Mouse (Mus musculus) cerebellum, adult 2 months (tissue): ENCODE measurements around the gene Itpr3. TPM values are rescaled to one million over a fixed set of nuclear protein-coding genes. Genes with fewer than 3 reads are reported as not detected.

Source experiments
- DNase-seq, 2 experiments: peaks; one replicate each; pipeline ENCODE4 v3.0.0; 2021
- H3K27ac ChIP-seq: fragments of 200-500 bp; 2 replicates; pipeline ENCODE4 v1.5.1; 2012; ENCODE audit warnings: low read length, control low read depth, inconsistent platforms; ENCODE audit not compliant: insufficient read depth
- H3K27me3 ChIP-seq: fragments of 200-500 bp; 2 replicates; pipeline ENCODE4 v1.6.1; 2012; ENCODE audit warnings: inconsistent platforms, mild to moderate bottlenecking, low read length, moderate library complexity; ENCODE audit not compliant: control insufficient read depth, insufficient read depth
- H3K4me1 ChIP-seq: fragments of 200-500 bp; 2 replicates; pipeline ENCODE4 v1.6.1; 2011; ENCODE audit warnings: low read length; ENCODE audit not compliant: control insufficient read depth, insufficient read depth
- H3K4me3 ChIP-seq: fragments of 200-500 bp; replicated peaks from 2 replicates; pipeline ENCODE3; 2011; ENCODE audit warnings: mild to moderate bottlenecking, low read depth, low read length, control low read depth; ENCODE audit not compliant: insufficient read depth
- CTCF ChIP-seq: fragments of 200-500 bp; IDR thresholded peaks from 2 replicates; pipeline ENCODE4 v1.5.1; 2011; ENCODE audit warnings: low read depth, mild to moderate bottlenecking, control low read depth, low read length, moderate library complexity, borderline replicate concordance; ENCODE audit not compliant: insufficient read depth
- POLR2A ChIP-seq: fragments of 200-500 bp; IDR thresholded peaks from 2 replicates; pipeline ENCODE4 v1.6.1; 2011; ENCODE audit warnings: low read length, control low read depth, borderline replicate concordance; ENCODE audit not compliant: insufficient read depth
- WGBS: fragments of 180-500 bp; shearing (Covaris S2); methylation state at CpG from one replicate; pipeline ENCODE4 v1.1.7; 2018; 5-methylcytosine and 5-hydroxymethylcytosine counted together
- polyA plus RNA-seq: library from polyadenylated mRNA; depleted of rRNA; stranded (reverse); fragments of >200 nt; gene quantifications from 2 replicates; pipeline ENCODE4 v1.2.3, GENCODE M21; 2012

The Itpr3 gene
- polyA plus RNA-seq, 1 experiment = 6.5 TPM

DNA sequence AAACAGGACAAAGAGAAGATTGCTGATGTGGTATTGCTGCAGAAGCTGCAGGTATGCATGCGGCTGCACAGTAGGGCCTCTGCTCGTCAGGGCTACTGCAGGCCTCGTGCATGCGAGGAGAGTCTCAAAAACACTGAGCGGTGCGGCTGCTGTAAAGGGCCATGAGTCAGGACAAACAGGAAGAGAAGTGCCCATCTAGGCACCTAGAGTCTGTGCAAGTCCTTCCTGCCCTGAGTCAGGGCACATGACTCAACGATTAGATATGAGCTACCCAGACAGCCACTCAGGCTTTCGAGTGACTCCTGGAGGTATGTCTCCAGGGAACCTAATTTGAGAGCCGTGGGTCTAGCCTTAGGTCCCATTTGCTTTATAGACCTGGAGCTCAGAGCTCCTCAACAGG is 26.5 kb downstream of the Itpr3 start:
- WGBS = 83% methylated on average over 9 of the region's 9 CpGs
- no peaks in the 10 kb centered on the region for H3K27me3 ChIP-seq
- H3K4me3 ChIP-seq = no peak overlapping the region
- H3K27ac ChIP-seq = no peak overlapping the region
- no peak for TF ChIP-seq POLR2A
- TF ChIP-seq CTCF = no peak
- DNase-seq = no peak
- no peaks in the 10 kb centered on the region for H3K4me1 ChIP-seq

DNA sequence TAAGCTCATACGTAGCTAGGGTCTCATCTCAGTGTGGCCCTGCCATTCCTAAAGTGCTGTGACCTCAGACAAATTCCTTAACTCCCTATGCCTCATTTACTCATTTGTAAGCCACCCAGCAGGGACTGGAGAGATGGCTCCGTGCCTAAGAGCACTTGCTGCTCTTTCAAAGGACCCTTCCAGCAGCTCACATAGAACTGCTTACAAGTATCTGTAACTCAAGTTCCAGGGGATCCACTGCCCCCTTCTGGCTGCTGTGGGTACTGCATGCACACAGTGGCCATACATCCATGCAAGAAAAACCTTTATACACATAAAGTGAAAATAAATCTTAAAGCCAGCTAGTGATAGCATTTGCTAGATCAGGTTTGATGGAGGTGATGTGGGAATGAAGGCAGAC is 28.6 kb downstream of the Itpr3 start:
- no peak for DNase-seq
- H3K4me3 ChIP-seq = no peak overlapping the region
- TF ChIP-seq CTCF (peak; percentile 67), POLR2A (no peak)
- no peak overlapping the region for H3K27ac ChIP-seq
- no peaks in the 10 kb centered on the region for H3K27me3 ChIP-seq
- H3K4me1 ChIP-seq = no peaks in the 10 kb centered on the region
- WGBS = 34% methylated on average over 2 of the region's 2 CpGs

DNA sequence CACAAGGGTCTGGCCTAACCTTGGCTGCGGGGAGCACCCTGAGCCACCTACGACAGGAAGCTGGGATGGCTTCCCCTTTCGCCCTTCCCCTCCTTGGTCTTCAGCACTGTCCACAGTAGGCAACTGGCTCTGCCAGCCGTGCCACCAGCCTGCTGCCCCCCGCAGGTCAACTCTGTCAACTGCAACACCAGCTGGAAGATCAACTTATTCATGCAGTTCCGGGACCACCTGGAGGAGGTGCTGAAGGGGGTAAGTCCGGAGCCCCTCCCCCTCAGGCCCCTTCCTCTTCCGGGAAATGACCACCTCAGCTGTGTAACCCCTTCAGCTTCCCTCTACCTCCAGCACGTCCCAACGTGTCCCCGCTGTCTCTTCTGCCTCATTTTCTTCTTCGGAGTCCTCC is 30.3 kb downstream of the Itpr3 start:
- no peak overlapping the region for H3K27ac ChIP-seq
- WGBS = 49% methylated on average over 12 of the region's 12 CpGs
- peak; percentile 55; the same call in 1 of the 2 replicates for TF ChIP-seq CTCF
- TF ChIP-seq POLR2A = no peak

DNA sequence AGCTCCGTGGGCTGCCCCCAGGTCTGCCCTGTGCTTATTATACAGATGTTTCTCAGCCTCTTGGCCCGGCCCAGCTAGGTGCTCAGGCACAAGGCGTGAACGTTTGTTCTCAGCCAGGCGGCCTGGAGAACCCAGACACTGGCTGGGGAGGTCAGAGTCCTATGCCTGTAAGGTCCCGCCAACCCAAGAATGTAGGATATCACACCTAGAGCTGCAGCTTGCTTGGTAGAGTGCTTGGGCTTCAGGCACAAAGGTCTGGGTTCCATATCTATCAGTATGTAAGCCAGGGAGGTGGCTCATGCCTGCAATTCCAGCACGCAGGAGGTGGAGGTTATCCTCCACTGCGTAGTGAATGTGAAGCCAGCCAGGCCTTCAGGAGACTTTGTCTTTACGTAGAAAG is 33.0 kb downstream of the Itpr3 start:
- Histone ChIP-seq H3K27ac (no peak overlapping the region), H3K4me3 (no peak overlapping the region), H3K4me1 (no peaks in the 10 kb centered on the region), H3K27me3 (no peaks in the 10 kb centered on the region)
- WGBS = 83% methylated on average over 9 of the region's 9 CpGs
- no peak for DNase-seq
- TF ChIP-seq CTCF (no peak), POLR2A (no peak)

More for the DNA sequence above, 30.3 kb downstream of the Itpr3 start:
- no peak for DNase-seq
- no peaks in the 10 kb centered on the region for H3K27me3 ChIP-seq
- H3K4me1 ChIP-seq = no peaks in the 10 kb centered on the region
- H3K4me3 ChIP-seq = no peak overlapping the region

DNA sequence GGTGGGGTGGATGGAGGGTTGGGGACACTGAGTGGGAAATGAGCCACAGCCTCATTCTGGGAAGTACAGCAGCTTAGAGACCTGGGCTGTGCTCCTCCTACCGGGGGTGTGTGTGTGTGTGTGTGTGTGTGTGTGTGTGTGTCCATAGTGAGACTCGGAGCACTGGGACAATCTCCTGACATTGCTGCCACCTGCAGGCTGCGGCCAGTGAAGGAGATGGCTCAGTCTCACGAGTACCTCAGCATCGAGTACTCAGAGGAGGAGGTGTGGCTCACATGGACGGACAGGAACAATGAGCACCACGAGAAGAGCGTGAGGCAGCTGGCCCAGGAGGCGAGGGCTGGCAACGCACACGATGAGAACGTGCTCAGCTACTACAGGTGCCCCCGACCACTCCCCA is 38.6 kb downstream of the Itpr3 start:
- WGBS = 22% methylated on average over 13 of the region's 13 CpGs

DNA sequence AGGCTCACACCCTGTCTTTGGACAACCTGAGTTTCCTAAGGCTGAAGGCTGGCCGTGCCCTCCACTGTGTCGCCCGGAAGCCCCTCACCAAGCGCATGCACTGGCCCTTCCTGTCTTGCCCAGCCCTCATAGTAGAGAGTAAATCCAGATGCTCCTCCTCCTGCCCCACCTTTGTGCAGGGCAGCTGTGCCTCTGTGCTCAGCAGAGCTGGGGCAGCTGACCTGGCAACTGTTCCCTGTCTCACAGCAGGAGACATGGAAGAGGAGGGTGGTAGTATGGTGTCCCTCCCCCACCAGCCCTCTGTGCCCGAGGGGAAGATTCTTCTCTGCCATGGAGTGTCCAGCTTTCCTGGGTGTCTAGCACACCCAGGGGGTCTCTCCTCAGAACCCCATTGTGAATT is 44.6 kb downstream of the Itpr3 start:
- WGBS = 65% methylated on average over 5 of the region's 5 CpGs
- H3K4me3 ChIP-seq = no peak overlapping the region
- H3K27ac ChIP-seq = no peak overlapping the region
- no peaks in the 10 kb centered on the region for H3K27me3 ChIP-seq
- H3K4me1 ChIP-seq = peaks cover 8% of the 10 kb centered on the region
- TF ChIP-seq POLR2A = no peak
- no peak for TF ChIP-seq CTCF
- DNase-seq = no peak

More for the DNA sequence above, 38.6 kb downstream of the Itpr3 start:
- Histone ChIP-seq H3K27ac (no peak overlapping the region), H3K27me3 (no peaks in the 10 kb centered on the region), H3K4me3 (no peak overlapping the region), H3K4me1 (peaks cover 8% of the 10 kb centered on the region)
- peak; percentile 65; the same call in 1 of the 2 replicates for TF ChIP-seq CTCF
- TF ChIP-seq POLR2A = no peak
- DNase-seq = peak; percentile 57

DNA sequence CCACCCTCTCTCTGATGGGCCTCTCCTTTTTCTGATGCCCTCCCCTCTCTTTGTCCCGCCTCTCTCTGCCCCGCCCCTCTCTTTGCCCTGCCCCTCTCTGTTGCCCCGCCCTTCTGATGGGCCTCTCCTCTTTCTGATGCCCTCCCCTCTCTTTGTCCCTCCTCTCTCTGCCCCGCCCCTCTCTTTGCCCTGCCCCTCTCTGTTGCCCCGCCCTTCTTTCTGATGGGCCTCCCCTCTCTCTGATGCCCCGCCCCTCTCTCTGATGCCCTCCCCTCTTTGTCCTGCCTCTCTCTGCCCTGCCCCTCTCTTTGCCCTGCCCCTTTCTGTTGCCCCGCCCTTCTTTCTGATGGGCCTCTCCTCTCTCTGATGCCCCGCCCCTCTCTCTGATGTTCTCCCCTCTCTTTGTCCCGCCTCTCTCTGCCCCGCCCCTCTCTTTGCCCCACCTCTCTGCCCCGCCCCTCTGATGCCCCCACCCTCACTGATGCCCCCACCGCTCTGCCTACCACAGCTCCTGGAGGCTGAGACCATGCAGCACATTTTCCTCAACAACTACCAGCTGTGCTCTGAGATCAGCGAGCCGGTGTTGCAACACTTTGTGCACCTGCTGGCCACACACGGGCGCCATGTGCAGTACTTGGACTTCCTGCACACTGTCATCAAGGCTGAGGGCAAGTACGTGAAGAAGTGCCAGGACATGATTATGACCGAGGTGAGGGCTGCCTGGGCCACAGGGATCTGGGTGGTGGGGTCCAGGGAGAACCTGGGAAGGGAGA is 48.8 kb downstream of the Itpr3 start:
- WGBS = 66% methylated on average over 10 of the region's 18 CpGs
- TF ChIP-seq CTCF = no peak
- TF ChIP-seq POLR2A = no peak
- H3K4me3 ChIP-seq = no peak overlapping the region
- H3K27me3 ChIP-seq = no peaks in the 10 kb centered on the region
- DNase-seq = no peak
- H3K27ac ChIP-seq = no peak overlapping the region
- no peaks in the 10 kb centered on the region for H3K4me1 ChIP-seq

DNA sequence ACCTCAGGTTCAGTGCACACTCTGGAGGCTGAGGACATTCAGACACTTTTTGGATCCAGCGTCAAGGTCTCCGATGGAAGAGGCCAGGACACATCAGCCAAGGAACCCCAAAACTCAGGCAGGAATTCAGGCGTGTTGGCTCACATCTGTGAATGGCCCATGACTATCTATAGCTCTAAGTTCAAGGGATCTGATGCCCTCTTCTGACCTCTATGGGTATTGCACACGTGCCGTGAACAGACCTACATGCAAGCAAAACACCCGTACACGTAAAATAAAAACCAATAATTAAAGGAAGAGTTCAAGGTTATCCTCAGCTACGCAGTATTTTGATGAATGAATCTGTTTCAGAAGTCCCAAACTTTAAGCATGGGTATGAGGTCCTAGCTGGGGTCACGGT is 49.6 kb downstream of the Itpr3 start:
- DNase-seq = no peak
- 88% methylated on average over 9 of the region's 9 CpGs for WGBS
- Histone ChIP-seq H3K4me1 (no peaks in the 10 kb centered on the region), H3K4me3 (no peak overlapping the region), H3K27ac (no peak overlapping the region), H3K27me3 (no peaks in the 10 kb centered on the region)
- TF ChIP-seq CTCF (peak; percentile 51; the same call in 1 of the 2 replicates), POLR2A (no peak)
